Mouse (Mus musculus) spleen, postnatal 36 days (tissue): ENCODE data around the gene Atf4.

ENCODE experiments used
- DNase-seq, 2 experiments: peaks; one replicate each; pipeline ENCODE4 v3.0.0; 2022; ENCODE audit warnings: low spot score in 2 of 2, mixed read lengths in 1 of 2

Atf4 gene

DNA sequence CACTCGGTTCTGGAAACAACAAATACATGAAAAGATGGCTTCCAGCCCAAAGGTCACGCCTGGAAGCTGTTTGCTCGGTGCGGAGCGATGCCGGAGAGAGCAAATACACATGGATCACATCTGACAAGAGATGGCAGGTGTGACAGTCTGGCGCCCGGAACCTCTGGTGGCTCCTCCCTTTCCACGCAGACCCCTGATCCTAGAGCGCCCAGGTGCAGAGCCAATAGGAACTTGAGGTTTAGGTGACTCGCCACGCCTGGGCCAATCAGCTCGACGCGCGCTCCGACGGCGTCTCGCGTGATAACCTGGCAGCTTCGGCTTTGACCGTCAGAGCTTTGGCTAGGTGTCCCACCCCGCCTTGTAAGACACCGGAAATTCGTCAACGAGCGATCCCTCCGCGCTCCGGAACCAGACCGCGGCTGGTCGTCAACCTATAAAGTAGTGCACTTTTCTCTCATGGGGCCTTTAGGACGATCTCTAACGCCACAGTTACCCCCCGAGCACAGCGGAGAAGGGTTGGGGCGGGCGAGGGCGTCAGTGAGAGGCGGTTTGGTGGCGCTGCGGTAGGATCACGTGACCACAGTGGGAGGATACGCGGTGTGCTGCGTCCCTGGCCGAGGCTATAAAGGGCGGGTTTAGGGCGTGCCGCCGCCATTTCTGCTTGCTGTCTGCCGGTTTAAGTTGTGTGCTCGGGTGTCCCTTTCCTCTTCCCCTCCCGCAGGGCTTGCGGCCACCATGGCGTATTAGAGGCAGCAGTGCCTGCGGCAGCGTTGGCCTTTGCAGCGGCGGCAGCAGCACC, at the start of gene Atf4:
TSS of gene Atf4 (plus strand) at position 338 of the 799 bp plus-strand sequence.
- peak; percentile 98 to 99 for DNase-seq

DNA sequence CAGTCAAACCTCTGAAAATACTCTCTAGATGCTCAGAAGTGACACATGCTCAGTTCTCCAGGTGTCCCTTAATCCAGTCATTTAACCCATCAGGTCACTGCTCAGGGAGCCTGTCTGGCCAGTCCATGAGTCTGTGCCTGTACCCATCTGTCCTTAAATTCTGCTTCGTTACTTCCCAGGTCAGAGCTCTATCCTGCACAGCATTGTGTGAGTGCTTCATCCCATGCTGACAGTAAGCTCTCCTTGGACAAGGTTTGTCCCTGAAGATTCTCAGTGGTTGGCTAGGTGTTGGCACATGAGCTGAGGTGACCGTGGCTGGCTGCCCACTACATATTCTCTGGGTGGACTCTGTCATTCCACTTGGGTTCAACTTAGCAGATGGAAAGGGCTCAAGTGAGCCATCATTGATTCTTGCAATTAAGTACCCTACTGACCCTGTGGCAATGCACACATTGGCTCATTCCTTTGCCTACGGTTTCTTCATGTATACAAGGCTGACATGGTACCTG, 48.9 kb upstream of the Atf4 start:
- no peak for DNase-seq

DNA sequence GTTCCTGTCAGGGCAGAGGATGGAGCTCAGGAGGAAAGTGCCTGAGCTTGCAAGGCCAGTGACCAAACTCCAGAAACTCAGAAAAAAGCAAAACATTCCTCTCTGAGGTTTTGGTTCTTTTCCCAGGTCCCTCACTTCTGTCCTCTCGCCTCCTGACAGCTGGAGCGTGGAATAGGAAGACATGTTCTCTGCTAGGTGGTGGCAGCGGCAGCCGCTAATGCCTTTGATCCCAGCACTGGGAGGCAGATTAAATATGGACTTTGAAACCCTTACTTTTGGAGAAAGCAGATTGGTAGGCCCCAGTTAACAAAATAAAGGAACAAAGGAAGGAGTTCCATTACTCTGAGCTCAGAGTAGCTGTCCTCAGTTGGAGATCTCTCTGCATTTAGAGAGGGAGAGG, 46.5 kb upstream of the Atf4 start:
- DNase-seq, result no peak

DNA sequence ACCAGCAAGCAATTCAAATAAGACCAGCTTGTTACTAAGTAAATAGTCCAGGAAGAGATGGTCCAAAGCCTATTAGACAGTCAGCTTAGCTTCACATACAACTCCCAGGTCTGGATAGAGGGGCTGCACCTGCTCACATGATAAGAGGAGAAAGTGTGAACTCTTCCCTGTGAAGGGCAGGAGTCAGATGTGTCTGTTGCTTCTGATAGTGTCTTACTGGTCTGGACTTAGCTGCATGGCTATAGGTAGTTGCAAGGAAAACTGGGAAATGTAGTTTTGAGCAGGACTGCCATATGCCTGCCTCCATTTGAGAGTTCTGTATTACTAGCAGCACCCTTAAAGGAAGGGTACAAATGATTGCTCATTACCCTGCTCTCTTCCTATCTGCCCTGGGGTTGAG, 41.3 kb upstream of the Atf4 start:
- DNase-seq, result no peak

DNA sequence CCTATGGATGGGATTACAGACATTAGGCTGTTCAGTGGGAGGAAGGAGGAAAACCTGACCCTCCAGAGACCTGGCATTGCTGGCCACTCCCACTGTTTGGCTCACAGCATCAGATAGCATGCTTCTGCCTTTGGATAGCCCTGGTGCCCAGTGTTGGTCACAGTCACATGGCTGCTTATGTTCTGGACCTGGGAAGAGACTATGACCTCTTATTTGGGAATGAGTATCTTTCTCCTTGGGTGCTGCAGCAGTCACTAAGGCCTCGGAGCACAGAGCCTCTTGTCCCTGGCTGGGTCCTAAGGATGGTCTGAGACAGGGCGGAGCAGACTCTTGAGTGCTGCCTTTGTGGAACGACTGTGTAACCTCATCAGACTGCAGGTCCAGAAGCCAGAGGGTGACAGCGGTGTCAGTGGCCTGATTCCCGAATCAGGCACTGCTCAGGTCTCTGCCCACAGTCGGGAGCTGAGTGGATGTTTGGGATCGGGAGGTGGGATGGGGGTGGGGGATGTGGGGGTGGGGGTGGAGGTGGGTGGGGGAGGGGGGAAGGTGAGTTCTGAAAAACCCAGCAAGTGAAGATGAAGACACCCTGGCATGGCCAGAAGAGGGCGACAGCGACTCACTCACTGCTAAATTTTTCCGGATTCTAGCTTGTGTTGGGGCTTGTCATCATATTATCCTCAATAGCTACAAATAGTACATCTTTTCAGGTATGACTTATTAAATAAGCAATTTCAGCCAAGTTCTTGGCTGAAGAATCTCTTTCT, 39.1 kb upstream of the Atf4 start:
- peak in 1 of 2 experiments; percentile 16 for DNase-seq

DNA sequence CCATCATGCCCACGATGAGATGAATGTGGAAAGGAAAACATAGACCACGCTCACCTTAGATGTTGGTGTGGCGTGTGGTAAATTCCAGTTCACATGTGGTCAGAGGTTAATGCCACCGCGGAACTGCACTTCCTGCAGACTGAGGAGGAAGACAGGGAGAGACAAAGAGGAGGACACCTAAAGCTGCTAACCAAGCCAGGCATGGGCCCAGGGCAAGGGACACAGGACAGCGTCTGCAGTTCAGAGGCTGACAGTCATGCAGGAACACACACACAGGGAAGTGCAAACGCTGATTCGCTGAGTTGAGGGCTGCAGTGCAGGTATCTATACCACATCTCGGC, 38.5 kb upstream of the Atf4 start:
- no peak for DNase-seq

DNA sequence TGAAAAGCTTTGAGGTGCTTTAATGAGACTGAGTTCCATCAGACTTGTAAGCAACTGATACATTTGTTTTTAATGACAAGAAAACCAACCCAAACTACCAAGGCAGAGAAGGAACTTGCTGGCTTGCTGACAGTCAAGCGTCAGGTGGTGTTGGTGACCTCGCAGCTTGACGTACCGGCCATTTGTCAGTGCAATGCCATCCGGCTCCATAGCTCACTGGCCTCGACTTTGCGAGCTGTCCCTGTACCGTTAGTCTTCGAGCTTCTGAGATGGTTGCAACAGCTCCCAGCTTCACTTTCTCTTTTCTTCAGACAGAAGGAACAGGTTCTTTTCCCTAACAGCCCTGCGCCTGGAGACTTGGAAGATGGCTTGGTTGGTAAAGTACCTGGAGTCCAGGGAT, 37.5 kb upstream of the Atf4 start:
- no peak for DNase-seq

DNA sequence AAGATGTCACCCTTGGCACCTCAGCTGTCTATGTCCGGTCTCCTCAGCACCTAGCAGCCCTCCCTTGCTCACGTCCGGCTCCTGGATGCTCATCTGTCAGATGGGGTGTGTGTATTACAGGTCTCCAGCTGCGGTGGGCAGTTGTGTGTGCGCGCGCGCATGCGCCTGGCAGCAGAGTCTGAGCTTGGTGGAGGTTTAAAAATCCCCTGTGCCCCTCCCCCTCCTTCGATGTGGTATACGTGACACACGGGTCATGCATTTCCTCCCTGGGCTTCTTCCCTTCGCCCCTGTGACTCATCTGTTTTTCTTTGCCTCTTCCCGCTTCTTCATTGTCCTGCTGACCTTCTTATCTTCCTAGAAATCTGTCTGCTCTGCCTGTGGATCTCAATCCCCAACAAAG, 35.8 kb upstream of the Atf4 start:
- peak; percentile 38 to 43 for DNase-seq

DNA sequence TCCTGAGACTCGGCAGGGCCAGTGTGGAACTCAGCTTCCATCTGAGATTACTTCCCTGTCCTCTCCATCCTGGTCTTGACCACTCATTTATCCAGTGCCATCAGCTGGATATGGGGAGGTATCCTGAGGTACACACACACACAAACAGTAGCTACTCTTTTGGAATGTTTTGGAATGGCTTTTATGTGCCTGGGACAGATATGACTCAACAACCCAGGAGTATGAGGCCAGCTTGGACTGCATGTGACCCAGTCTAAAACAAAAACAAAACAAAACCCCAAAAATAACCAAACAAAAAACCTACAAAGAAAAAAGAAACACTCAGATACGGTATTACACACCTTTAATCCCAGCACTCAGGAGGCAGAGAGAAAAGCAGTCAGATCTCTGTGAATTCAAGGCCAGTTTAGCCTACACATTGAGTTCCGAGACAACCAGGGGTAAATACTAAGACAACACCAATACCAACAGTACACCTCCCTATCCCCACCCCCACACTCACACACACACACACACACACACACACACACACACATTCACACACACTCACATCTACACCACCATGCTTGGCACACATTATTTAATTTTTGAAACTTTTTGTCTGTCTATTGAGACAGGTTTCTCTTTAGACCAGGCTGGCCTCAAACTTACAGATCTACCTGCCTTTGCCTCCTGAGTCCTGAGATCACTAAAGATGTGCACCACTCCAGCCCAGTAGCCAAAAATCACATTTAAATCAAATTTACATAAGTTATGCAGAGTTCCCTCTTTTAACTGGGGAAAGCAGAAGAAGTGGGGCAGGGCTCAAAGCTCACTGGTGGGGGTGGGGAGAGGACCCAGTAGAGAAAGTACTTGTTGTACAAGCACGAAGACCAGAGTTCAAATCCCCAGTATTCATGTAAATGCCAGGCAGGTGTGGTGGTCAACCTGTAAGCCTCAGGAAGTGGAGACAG, 35.0 kb upstream of the Atf4 start:
- DNase-seq, result no peak

DNA sequence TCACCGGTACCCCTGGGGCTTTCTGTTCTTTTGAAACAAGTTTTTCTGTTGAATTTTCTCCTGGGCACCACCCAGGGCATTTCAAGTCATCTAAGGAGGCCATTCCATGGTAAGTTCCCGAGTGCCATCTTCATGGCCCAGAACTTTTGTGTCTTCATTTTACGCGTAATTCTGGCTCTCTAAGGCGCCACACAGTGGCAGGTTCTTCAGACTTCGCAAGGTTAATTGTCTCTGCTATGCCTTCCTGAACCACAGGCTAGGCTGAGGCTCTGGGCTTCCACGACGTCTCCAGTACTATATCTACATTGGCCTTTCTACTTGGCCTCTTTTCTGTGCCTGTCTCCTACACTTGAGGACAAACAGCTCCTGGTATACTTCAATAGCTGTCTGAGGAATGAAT, 34.0 kb upstream of the Atf4 start:
- DNase-seq, result no peak

DNA sequence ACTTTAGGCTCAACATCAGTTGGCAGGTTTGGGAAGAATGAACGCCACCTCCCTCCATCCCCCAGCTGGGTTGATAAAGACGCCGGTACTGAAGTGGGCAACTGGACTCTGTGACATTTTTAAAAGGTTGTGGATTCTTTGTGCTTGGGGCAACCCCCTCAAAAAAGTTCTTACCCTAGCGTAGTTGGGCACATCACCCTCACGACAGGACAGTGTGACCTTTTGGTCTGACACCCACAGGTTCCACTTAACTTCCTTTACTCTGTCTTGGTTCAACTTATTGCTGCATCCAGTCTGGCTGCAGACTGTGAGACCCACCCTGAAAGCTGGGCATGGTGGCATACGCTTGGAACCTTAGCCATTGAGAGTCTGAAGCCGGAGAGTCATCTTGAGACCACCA, 31.2 kb upstream of the Atf4 start:
- no peak for DNase-seq

DNA sequence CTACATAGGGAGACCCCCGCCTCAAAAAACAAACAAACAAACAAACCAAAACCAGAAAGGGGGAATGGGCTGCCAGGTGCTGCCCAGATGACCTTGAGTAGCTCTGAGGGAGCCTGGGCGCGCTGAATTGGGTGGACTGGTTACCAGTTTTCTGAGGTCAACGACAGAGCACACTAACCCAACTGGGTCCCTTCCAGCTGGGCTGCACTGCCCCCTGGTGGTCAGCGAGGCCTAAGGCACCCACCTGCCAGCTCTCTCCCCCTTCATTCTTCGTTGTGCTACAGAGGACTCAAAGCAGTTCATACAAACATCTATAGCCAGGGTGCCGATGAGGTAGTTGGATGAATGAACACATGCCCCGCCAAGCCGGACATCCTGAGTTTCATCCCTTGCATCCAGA, 29.8 kb upstream of the Atf4 start:
- DNase-seq, result peak; percentile 52 to 66

DNA sequence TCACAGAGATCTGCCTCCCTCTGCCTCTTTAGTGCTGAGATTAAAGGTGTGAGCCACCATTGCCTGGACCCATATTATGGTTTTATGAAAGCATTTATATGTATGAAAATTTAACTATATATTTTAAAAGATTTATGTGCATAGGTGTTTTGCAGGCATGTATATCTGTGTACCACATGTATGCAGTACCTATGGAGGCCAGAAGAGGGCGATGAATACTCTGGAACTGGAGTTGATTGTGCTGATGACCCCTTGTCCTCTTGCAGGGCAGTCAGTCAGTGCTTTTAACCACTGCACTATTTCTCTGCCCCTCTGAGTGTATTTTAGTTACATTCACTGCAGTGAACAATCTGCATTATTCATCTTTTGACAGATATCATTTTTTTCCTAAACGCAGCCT, 29.2 kb upstream of the Atf4 start:
- peak; percentile 43 to 69 for DNase-seq

DNA sequence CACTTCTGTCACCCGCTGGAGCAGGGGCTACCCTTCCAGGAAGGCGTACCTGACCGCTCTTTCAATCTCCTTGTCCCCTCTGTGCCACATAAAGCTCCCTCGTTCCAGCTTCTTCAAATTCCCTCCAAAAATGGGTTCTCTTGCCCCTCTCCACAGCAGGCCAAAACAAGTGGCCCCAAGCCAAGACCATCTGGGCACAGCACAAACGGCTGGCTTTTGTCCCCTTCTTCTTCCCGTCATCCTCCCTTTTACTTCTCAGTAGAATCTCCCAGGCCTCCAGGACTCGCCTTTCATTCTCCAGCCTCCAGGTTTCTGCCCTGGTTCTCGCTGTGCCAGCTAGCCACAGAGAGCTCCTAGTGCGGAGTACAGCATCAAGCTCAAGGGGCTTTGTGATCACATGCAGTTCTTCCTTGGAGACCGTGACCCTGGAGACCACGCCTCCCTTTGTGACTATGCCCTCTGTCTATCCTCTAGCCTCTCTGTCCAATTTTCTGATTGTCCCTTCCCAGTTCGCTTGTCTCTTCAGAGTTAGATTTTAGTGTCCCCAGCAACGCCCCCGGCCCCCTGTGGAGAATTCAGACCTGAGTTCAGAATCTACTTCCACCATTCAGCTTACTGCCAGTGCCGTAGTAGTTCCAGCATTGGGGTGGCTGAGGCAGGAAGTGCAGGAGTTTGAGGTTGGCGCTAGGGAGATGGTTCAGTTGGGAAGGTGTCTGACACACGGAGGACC, 26.7 kb upstream of the Atf4 start:
- DNase-seq, result no peak

DNA sequence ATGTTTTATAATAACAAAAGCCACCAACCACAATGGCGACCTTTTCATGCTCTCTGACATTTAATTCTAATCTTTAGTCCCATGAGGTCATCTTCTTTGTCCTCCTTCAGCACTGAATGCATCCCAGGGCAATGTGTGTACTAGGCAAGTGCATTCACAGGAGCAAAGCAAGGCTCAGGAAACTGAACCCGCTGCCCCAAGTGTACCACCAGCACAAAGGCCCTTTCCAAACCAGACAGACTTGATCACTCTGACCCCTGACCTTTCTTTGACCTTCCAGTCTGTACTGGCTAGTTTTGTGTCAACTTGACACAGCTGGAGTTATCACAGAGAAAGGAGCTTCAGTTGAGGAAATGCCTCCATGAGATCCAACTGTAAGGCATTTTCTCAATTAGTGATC, 22.7 kb upstream of the Atf4 start:
- no peak for DNase-seq

DNA sequence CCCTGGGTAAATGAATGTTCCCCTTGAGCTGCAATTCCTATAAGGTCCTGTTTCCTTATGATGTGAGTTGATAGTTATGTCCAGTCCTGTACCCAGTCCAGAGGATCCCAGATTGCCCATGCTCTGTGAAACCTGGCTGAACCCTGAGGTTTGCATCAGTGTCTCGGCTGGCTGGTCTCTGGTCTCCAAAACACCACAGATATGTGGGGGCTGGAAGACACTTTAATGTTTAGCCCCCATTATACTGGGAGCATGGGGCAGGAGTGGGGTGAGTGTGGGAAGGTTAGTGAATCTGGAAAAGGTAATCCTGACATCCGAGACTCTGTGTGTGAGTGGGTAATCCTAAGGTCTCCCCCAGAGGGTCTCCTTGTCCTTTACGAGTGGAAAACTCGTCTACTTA, 21.9 kb upstream of the Atf4 start:
- no peak for DNase-seq

DNA sequence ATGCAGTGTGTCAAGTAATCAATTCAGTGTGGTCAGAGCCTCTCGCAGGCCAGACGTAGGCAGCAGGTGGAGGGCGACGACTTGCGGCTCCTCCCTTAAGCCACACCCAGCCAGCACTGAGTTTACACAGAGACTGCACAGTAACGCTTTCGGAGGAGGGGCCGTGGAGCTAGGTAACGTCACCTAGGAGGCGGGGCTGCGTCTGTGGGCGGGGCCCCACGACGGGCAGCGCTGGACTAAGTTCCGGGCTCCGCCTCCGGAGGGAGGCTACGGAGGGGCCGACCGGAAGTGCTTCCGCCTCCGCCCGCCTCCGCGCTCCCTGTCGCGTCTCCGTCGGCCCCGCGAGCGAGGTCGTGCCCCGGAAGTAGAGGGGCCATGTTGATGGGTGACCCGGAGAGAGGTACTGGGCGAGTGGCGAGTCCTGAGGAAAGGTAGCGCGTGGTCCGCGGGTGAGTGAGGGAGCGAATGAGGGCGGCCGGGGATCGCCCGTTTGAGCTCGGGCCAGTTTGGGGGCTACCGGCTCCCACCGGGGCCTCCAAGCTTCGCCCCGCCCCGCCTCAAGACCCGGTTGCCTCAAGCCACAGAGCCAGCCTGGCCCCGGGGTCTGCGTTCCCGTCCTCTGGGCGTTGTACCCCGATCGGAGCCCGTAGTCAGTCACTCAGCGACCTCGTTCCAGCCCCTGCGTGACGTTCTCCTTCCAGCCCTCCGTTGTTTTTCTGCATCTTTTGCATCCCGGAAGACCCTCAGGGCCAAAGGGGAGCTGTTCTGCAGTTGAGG, 21.1 kb upstream of the Atf4 start, which contains the start of gene Mief1:
TSS of gene Mief1 (plus strand) at position 286 of the 777 bp plus-strand sequence.
- peak; percentile 99 for DNase-seq

DNA sequence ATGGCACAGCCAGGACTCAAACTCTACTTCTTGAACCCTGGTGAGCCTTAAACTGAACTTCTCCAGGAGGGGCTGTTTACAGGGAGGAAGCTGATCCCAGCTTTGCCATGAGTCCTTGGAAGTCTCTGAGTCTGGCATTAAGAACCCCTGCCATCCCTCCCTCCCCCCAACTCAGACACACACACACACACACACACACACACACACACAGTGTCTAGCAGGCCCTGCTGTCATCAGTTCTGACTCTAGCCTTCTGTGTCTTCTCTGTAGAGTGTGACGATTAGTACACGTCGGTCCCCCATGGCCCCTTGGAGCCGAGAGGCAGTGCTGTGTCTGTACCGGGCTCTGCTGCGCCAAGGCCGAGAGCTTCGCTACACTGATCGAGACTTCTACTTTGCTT, 19.4 kb upstream of the Atf4 start, which contains the start of gene AC140267.1:
TSS of gene AC140267.1 (plus strand) at position 301 of the 400 bp plus-strand sequence.
- DNase-seq, result no peak

DNA sequence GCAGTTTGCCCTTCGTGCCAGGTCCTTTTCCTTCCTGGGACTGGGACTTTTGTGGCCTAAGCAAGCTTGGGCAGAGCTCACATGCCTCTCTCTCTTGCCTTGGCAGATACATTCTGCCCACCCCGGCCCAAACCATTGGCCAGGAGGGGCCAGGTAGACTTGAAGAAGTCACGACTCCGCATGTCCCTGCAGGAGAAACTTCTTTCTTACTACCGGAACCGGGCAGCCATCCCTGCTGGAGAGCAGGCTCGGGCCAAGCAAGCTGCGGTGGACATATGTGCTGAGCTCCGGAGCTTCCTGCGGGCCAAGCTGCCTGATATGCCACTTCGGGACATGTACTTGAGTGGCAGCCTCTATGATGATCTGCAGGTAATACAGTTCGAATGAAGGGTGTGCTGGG, 6.8 kb upstream of the Atf4 start:
- no peak for DNase-seq

DNA sequence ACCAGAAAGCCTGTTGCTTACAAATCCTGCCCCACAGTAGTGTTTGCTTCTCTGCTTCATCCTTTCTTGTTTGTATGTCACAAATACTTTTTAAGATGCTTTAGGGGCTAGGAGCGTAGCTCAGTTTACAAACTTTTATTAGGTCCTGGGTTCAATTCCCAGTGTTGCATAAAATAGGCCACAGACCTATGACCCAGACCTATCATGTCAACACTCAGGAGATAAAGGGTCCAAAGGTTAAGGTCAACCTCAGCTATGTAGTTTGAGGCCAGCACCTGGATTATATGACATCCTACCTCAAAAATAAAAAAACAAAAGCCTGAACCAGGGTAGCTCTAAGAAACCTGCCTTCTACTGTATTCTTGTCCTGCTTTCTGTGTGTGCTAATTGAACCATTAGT, 6.4 kb upstream of the Atf4 start:
- DNase-seq, result no peak
